Mouse (Mus musculus): Measurements from ENCODE around the gene Cop1.
A peak's percentile ranks its signal among the peaks of the same experiment; 100 is the strongest.
"Not testable (repeated sequence)": the region's sequence is repeated elsewhere in the genome, so short reads cannot be mapped to it uniquely, and the experiment has no call there.

Gene Cop1

GRCm38 (mm10) chr1:159231781-159232571 is at the start of gene Cop1:
Cop1 (plus strand) TSS chr1:159232320.
- H3K27me3 ChIP-seq (ENCODE audit: insufficient read depth, low read length); H3K9me3 ChIP-seq (ENCODE audit: low read length): not testable (repeated sequence)
- Histone ChIP-seq H3K4me3 (replicated peaks; ENCODE audit: low read length) (peak within 1 kb of the TSS; percentile 86), H3K4me1 (replicated peaks; ENCODE audit: low read depth, low read length) (peaks cover 24% of the 10 kb centered on the region), H3K36me3 (ENCODE audit: insufficient read depth, low read length) (peaks cover 14% of the 10 kb centered on the region; the same call in 1 of the 2 replicates)

DNA sequence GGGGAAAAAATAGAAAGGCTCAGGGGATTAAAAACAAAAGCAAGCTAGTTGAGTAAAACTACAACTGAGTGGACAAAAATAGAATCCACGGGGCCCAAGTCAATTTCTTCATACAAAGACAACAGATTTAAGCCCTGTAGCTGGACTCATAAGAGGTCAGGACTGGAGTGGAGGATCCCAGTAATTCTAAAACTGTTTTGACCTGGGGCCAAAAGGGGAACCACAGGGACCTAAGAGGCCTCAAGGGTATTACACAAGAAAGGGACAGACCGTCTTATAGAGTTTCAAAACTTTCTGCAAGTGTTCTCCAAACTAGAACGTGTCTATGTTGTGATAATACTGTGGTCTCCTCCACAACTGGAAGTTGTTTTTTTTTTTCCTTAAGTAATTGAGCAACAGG is 45.4 kb upstream of the Cop1 start:
- TF ChIP-seq NANOG (IDR thresholded peaks at IDR 0.05; ENCODE audit: borderline replicate concordance, low read length) (no peak), CTCF (conservative IDR thresholded peaks at IDR 0.05; ENCODE audit: low read length) (no peak), POU5F1 (IDR thresholded peaks at IDR 0.05; ENCODE audit: borderline replicate concordance, low read length) (no peak)
- H3K27me3 ChIP-seq (ENCODE audit: insufficient read depth, low read length) = no peaks in the 10 kb centered on the region
- no peak overlapping the region for H3K4me3 ChIP-seq (replicated peaks; ENCODE audit: low read length)
- H3K4me1 ChIP-seq (replicated peaks; ENCODE audit: low read depth, low read length) = no peaks in the 10 kb centered on the region
- no peaks in the 10 kb centered on the region for H3K36me3 ChIP-seq (ENCODE audit: insufficient read depth, low read length)
- H3K9me3 ChIP-seq (ENCODE audit: low read length) = no peaks in the 10 kb centered on the region

DNA sequence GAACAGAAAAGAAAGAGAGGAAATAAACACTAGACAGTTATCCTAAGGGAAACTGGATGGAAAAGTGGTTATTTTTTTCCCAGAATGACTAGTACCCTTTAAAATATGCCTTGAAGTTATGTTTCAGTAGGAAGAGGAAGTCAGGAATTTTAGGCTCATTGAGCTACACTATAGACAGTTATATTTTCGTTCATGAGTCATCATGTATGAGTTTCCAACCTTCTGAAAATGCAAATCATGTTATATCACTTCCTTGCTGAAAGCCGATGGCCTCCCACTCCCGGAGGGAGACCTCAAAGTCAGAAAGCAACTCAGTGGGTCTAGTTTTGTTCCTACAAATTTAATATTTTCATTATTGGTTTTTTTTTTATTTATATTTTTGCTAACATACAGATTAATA is 33.5 kb upstream of the Cop1 start:
- Histone ChIP-seq H3K4me3 (replicated peaks; ENCODE audit: low read length) (no peak overlapping the region), H3K36me3 (ENCODE audit: insufficient read depth, low read length) (no peaks in the 10 kb centered on the region), H3K4me1 (replicated peaks; ENCODE audit: low read depth, low read length) (no peaks in the 10 kb centered on the region), H3K27me3 (ENCODE audit: insufficient read depth, low read length) (no peaks in the 10 kb centered on the region), H3K9me3 (ENCODE audit: low read length) (peaks cover 12% of the 10 kb centered on the region)
- TF ChIP-seq NANOG (IDR thresholded peaks at IDR 0.05; ENCODE audit: borderline replicate concordance, low read length) (no peak), CTCF (conservative IDR thresholded peaks at IDR 0.05; ENCODE audit: low read length) (no peak), POU5F1 (IDR thresholded peaks at IDR 0.05; ENCODE audit: borderline replicate concordance, low read length) (no peak)

- TF ChIP-seq NANOG (IDR thresholded peaks at IDR 0.05; ENCODE audit: borderline replicate concordance, low read length) (no peak), CTCF (conservative IDR thresholded peaks at IDR 0.05; ENCODE audit: low read length) (no peak), POU5F1 (IDR thresholded peaks at IDR 0.05; ENCODE audit: borderline replicate concordance, low read length) (no peak)
- H3K27me3 ChIP-seq (ENCODE audit: insufficient read depth, low read length) = no peaks in the 10 kb centered on the region
- H3K4me3 ChIP-seq (replicated peaks; ENCODE audit: low read length) = no peak overlapping the region
- peaks cover 12% of the 10 kb centered on the region for H3K9me3 ChIP-seq (ENCODE audit: low read length)
- H3K4me1 ChIP-seq (replicated peaks; ENCODE audit: low read depth, low read length) = no peaks in the 10 kb centered on the region
- H3K36me3 ChIP-seq (ENCODE audit: insufficient read depth, low read length) = no peaks in the 10 kb centered on the region
These were observed 32.5 kb upstream of the Cop1 start for GRCm38 (mm10) chr1:159199606-159200005.

GRCm38 (mm10) chr1:159201220-159201619 is 30.9 kb upstream of the Cop1 start:
- Histone ChIP-seq H3K4me1 (replicated peaks; ENCODE audit: low read depth, low read length) (no peaks in the 10 kb centered on the region), H3K9me3 (ENCODE audit: low read length) (peaks cover 12% of the 10 kb centered on the region), H3K36me3 (ENCODE audit: insufficient read depth, low read length) (no peaks in the 10 kb centered on the region), H3K4me3 (replicated peaks; ENCODE audit: low read length) (no peak overlapping the region), H3K27me3 (ENCODE audit: insufficient read depth, low read length) (no peaks in the 10 kb centered on the region)
- TF ChIP-seq POU5F1 (IDR thresholded peaks at IDR 0.05; ENCODE audit: borderline replicate concordance, low read length) (no peak), NANOG (IDR thresholded peaks at IDR 0.05; ENCODE audit: borderline replicate concordance, low read length) (no peak), CTCF (conservative IDR thresholded peaks at IDR 0.05; ENCODE audit: low read length) (no peak)

- H3K9me3 ChIP-seq (ENCODE audit: low read length) = no peaks in the 10 kb centered on the region
- TF ChIP-seq POU5F1 (IDR thresholded peaks at IDR 0.05; ENCODE audit: borderline replicate concordance, low read length) (no peak), NANOG (IDR thresholded peaks at IDR 0.05; ENCODE audit: borderline replicate concordance, low read length) (no peak), CTCF (conservative IDR thresholded peaks at IDR 0.05; ENCODE audit: low read length) (no peak)
- H3K27me3 ChIP-seq (ENCODE audit: insufficient read depth, low read length) = 0 out of 2 replicates have a peak, but pooled peaks cover 4% of the 10 kb centered on the region
- no peaks in the 10 kb centered on the region for H3K4me1 ChIP-seq (replicated peaks; ENCODE audit: low read depth, low read length)
- H3K4me3 ChIP-seq (replicated peaks; ENCODE audit: low read length) = no peak overlapping the region
- H3K36me3 ChIP-seq (ENCODE audit: insufficient read depth, low read length) = no peaks in the 10 kb centered on the region
These were observed 20.4 kb upstream of the Cop1 start for GRCm38 (mm10) chr1:159211711-159212110.

- Histone ChIP-seq H3K9me3 (ENCODE audit: low read length) (no peaks in the 10 kb centered on the region), H3K27me3 (ENCODE audit: insufficient read depth, low read length) (no peaks in the 10 kb centered on the region), H3K4me1 (replicated peaks; ENCODE audit: low read depth, low read length) (no peaks in the 10 kb centered on the region), H3K4me3 (replicated peaks; ENCODE audit: low read length) (no peak overlapping the region), H3K36me3 (ENCODE audit: insufficient read depth, low read length) (no peaks in the 10 kb centered on the region)
- TF ChIP-seq POU5F1 (IDR thresholded peaks at IDR 0.05; ENCODE audit: borderline replicate concordance, low read length) (no peak), NANOG (IDR thresholded peaks at IDR 0.05; ENCODE audit: borderline replicate concordance, low read length) (no peak)
These were observed 14.7 kb upstream of the Cop1 start for GRCm38 (mm10) chr1:159217437-159217836.

- Histone ChIP-seq H3K4me3 (replicated peaks; ENCODE audit: low read length) (no peak overlapping the region), H3K4me1 (replicated peaks; ENCODE audit: low read depth, low read length) (peaks cover 5% of the 10 kb centered on the region; the same call in 1 of the 2 replicates), H3K9me3 (ENCODE audit: low read length) (no peaks in the 10 kb centered on the region), H3K36me3 (ENCODE audit: insufficient read depth, low read length) (no peaks in the 10 kb centered on the region), H3K27me3 (ENCODE audit: insufficient read depth, low read length) (no peaks in the 10 kb centered on the region)
- TF ChIP-seq NANOG (IDR thresholded peaks at IDR 0.05; ENCODE audit: borderline replicate concordance, low read length) (no peak), POU5F1 (IDR thresholded peaks at IDR 0.05; ENCODE audit: borderline replicate concordance, low read length) (no peak)
These were observed 10.1 kb upstream of the Cop1 start for GRCm38 (mm10) chr1:159222046-159222445.
